Mouse (Mus musculus): ENCODE measurements at regions not wholly inside any gene's neighbourhood (a gene's known extent, or its start where the extent isn't known, plus 50 kb on each side); places are given as distances from the start of the nearest gene placed in this dataset.

- WGBS, result 90% methylated on average over 7 of the region's 7 CpGs
- Histone ChIP-seq H3K27me3 (ENCODE audit: control insufficient read depth, insufficient read depth, low read length) (no peaks in the 10 kb centered on the region), H3K4me3 (ENCODE audit: low read depth, low read length) (no peak overlapping the region), H3K36me3 (ENCODE audit: control insufficient read depth, insufficient read depth, low read length) (no peaks in the 10 kb centered on the region), H3K27ac (ENCODE audit: low read depth, low read length) (no peak overlapping the region), H3K4me2 (replicated peaks; ENCODE audit: low read depth, low read length) (no peak overlapping the region), H3K9ac (ENCODE audit: low read depth, low read length) (no peak overlapping the region), H3K4me1 (replicated peaks; ENCODE audit: control insufficient read depth, insufficient read depth, low read length) (no peaks in the 10 kb centered on the region), H3K9me3 (ENCODE audit: control insufficient read depth, low read length) (no peaks in the 10 kb centered on the region)
- no peak for ATAC-seq (ENCODE audit: low FRiP score)
- no peak for DNase-seq (ENCODE audit: low spot score)
Measured at GRCm38 (mm10) chr15:96521125-96521455, 60.4 kb upstream of the Scaf11 start.

- ATAC-seq (ENCODE audit: low FRiP score), result no peak
- H3K4me2 ChIP-seq (replicated peaks; ENCODE audit: low read depth, low read length), result no peak overlapping the region
- no peaks in the 10 kb centered on the region for H3K36me3 ChIP-seq (ENCODE audit: control insufficient read depth, insufficient read depth, low read length)
- H3K27me3 ChIP-seq (ENCODE audit: control insufficient read depth, insufficient read depth, low read length), result no peaks in the 10 kb centered on the region
- no peak overlapping the region for H3K9ac ChIP-seq (ENCODE audit: low read depth, low read length)
- no peaks in the 10 kb centered on the region for H3K4me1 ChIP-seq (replicated peaks; ENCODE audit: control insufficient read depth, insufficient read depth, low read length)
- peak; percentile 36 for DNase-seq (ENCODE audit: low spot score)
- H3K9me3 ChIP-seq (ENCODE audit: control insufficient read depth, low read length), result no peaks in the 10 kb centered on the region
- 79% methylated on average over 18 of the region's 18 CpGs for WGBS
- H3K27ac ChIP-seq (ENCODE audit: low read depth, low read length), result no peak overlapping the region
- H3K4me3 ChIP-seq (ENCODE audit: low read depth, low read length), result no peak overlapping the region
Measured at GRCm38 (mm10) chr15:96520412-96521124, 59.9 kb upstream of the Scaf11 start.

- no peak overlapping the region for H3K4me3 ChIP-seq (ENCODE audit: low read depth, low read length)
- no peak overlapping the region for H3K27ac ChIP-seq (ENCODE audit: low read depth, low read length)
- 79% methylated on average over 10 of the region's 10 CpGs for WGBS
- ATAC-seq (ENCODE audit: low FRiP score), result no peak
- no peaks in the 10 kb centered on the region for H3K27me3 ChIP-seq (ENCODE audit: control insufficient read depth, insufficient read depth, low read length)
- H3K36me3 ChIP-seq (ENCODE audit: control insufficient read depth, insufficient read depth, low read length), result no peaks in the 10 kb centered on the region
- H3K4me2 ChIP-seq (replicated peaks; ENCODE audit: low read depth, low read length), result no peak overlapping the region
- no peak for DNase-seq (ENCODE audit: low spot score)
- no peaks in the 10 kb centered on the region for H3K9me3 ChIP-seq (ENCODE audit: control insufficient read depth, low read length)
- H3K9ac ChIP-seq (ENCODE audit: low read depth, low read length), result no peak overlapping the region
- no peaks in the 10 kb centered on the region for H3K4me1 ChIP-seq (replicated peaks; ENCODE audit: control insufficient read depth, insufficient read depth, low read length)
Measured at GRCm38 (mm10) chr15:96518156-96518555, 57.5 kb upstream of the Scaf11 start.

GRCm38 (mm10) chr15:96515620-96516019 is 55.0 kb upstream of the Scaf11 start:
- no peak for ATAC-seq (ENCODE audit: low FRiP score)

GRCm38 (mm10) chr15:96512636-96513035 is 52.0 kb upstream of the Scaf11 start:
- ATAC-seq (ENCODE audit: low FRiP score), result no peak
- H3K36me3 ChIP-seq (ENCODE audit: control insufficient read depth, insufficient read depth, low read length), result no peaks in the 10 kb centered on the region
- no peak overlapping the region for H3K9ac ChIP-seq (ENCODE audit: low read depth, low read length)
- H3K4me3 ChIP-seq (ENCODE audit: low read depth, low read length), result no peak overlapping the region
- no peak overlapping the region for H3K4me2 ChIP-seq (replicated peaks; ENCODE audit: low read depth, low read length)
- H3K9me3 ChIP-seq (ENCODE audit: control insufficient read depth, low read length), result no peaks in the 10 kb centered on the region
- H3K27ac ChIP-seq (ENCODE audit: low read depth, low read length), result no peak overlapping the region
- H3K4me1 ChIP-seq (replicated peaks; ENCODE audit: control insufficient read depth, insufficient read depth, low read length), result no peaks in the 10 kb centered on the region
- WGBS, result 83% methylated on average over 1 of the region's 1 CpGs
- H3K27me3 ChIP-seq (ENCODE audit: control insufficient read depth, insufficient read depth, low read length), result no peaks in the 10 kb centered on the region
- DNase-seq (ENCODE audit: low spot score), result no peak

More at GRCm38 (mm10) chr15:96515620-96516019, 55.0 kb upstream of the Scaf11 start:
- no peak for DNase-seq (ENCODE audit: low spot score)
- Histone ChIP-seq H3K36me3 (ENCODE audit: control insufficient read depth, insufficient read depth, low read length) (no peaks in the 10 kb centered on the region), H3K9ac (ENCODE audit: low read depth, low read length) (no peak overlapping the region), H3K9me3 (ENCODE audit: control insufficient read depth, low read length) (no peaks in the 10 kb centered on the region), H3K4me1 (replicated peaks; ENCODE audit: control insufficient read depth, insufficient read depth, low read length) (no peaks in the 10 kb centered on the region), H3K4me2 (replicated peaks; ENCODE audit: low read depth, low read length) (no peak overlapping the region), H3K27ac (ENCODE audit: low read depth, low read length) (no peak overlapping the region), H3K27me3 (ENCODE audit: control insufficient read depth, insufficient read depth, low read length) (no peaks in the 10 kb centered on the region), H3K4me3 (ENCODE audit: low read depth, low read length) (no peak overlapping the region)
- WGBS, result 80% methylated on average over 2 of the region's 2 CpGs

All from hindbrain, embryonic 11.5 days (tissue).